Mouse (Mus musculus): ENCODE results near the gene Mvb12a.
"Not testable (repeated sequence)": the region's sequence is repeated elsewhere in the genome, so short reads cannot be mapped to it uniquely, and the experiment has no call there.

DNA sequence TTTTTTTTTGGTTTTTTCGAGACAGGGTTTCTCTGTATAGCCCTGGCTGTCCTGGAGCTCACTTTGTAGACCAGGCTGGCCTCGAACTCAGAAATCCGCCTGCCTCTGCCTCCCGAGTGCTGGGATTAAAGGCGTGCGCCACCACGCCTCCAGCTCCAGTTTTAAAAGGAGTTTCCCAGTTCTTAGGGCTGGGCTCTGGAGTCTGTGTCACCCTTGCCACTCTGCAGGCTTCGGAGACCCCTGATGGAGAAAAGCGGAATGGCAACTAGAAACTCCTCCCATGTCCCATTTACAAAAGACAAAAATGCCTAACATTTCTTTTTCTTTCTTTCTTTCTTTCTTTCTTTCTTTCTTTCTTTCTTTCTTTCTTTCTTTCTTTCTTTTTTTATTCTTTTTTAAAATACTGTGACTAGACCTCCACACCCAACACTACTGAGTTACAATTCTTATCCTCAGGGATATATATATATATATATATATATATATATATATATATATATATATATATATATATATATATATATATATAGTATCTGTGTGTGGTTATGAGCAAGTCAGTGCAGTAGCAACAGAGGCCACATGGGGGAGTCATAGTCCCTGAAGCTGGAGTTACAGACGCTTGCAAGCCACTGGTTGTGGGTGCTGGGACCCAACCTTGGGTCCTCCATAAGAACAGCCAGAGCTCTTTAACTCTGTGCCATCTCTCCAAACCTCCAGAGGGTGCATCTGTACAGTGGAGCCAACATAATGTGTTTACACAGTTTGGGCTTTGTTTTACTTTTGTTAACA lies 23.5 kb upstream of the Mvb12a start:
- TF ChIP-seq POLR2A (IDR thresholded peaks at IDR 0.05; ENCODE audit: insufficient read depth, low read length); EP300 (IDR thresholded peaks at IDR 0.05; ENCODE audit: insufficient read depth, low read depth, low read length): not testable (repeated sequence)

All from ES-Bruce4 (cell line).